Mouse (Mus musculus) megakaryocyte, embryonic 14.5 days (primary cell): ENCODE data around the gene Gtpbp6. TPM values are rescaled to one million over a fixed set of nuclear protein-coding genes. Genes with fewer than 3 reads are reported as not detected.
"Not testable (repeated sequence)": the region's sequence is repeated elsewhere in the genome, so short reads cannot be mapped to it uniquely, and the experiment has no call there.

Experiments
- H3K27me3 ChIP-seq: replicated peaks from 2 replicates; pipeline ENCODE3; 2012; ENCODE audit warnings: inconsistent platforms
- H3K36me3 ChIP-seq: replicated peaks from 2 replicates; pipeline ENCODE3; 2012; ENCODE audit warnings: low read length, inconsistent platforms, mixed read lengths
- H3K4me1 ChIP-seq: 2 replicates; pipeline ENCODE4 v1.6.1; 2012; ENCODE audit warnings: inconsistent platforms
- H3K4me3 ChIP-seq: replicated peaks from 2 replicates; pipeline ENCODE3; 2012; ENCODE audit warnings: moderate library complexity, mild to moderate bottlenecking, inconsistent platforms
- H3K9me3 ChIP-seq: 2 replicates; pipeline ENCODE4 v1.6.1; 2012; ENCODE audit warnings: inconsistent platforms
- FLI1 ChIP-seq: IDR thresholded peaks from 2 replicates; pipeline ENCODE4 v1.6.1; 2012; ENCODE audit warnings: low read length, inconsistent platforms, mixed read lengths
- GATA1 ChIP-seq: IDR thresholded peaks from 3 replicates; pipeline ENCODE4 v1.6.1; 2012; ENCODE audit warnings: mixed read lengths, low read length, inconsistent platforms, borderline replicate concordance
- polyA plus RNA-seq: library from polyadenylated mRNA; stranded (reverse); fragments of >175 nt; gene quantifications from 2 replicates; pipeline ENCODE4 v1.2.3, GENCODE M21; 2012; ENCODE audit warnings: low replicate concordance; ENCODE audit not compliant: insufficient read depth

The Gtpbp6 gene
- 49.5 and 52.6 TPM in 2 replicates for polyA plus RNA-seq

DNA sequence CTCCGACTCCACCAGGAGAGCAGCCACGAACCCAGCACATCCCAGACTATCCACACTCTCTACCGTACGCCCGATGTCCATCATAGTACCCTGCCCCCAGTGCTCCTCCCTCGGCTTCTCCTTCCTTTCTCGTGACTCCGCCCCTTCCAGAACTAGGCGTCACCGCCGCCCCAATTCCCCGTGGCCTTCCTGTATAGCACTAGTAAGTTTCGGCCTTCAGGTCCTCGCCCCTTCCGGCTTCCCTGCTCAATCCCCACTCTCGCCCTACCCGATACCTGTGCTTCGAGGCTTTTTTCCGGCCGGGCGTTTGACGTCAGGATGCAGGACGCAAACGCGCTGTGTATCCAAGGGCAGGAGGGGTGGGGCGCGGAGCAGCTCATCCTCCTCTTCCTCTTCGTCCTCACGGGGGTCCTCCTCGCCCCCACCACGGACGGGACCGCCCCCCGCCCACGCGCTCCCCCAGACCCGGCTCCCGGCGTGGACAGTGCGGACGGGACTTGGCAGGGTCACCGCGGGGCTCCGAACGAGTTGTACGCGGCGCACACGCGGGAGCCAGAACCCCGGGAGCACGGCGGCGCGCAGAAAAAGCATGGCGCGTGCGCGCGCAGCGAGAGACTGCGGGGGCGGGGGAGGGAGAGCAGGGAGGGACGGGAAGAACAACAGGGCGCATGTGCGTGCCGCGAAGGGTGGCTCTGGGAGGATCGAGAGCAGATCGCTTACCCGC, at the start of gene Gtpbp6:
TSS of gene Gtpbp6 (minus strand) at position 617 of the 724 bp plus-strand sequence.
- TF ChIP-seq GATA1 (no peak), FLI1 (no peak)
- Histone ChIP-seq H3K4me1 (peaks cover 45% of the 10 kb centered on the region), H3K9me3 (no peaks in the 10 kb centered on the region), H3K27me3 (no peaks in the 10 kb centered on the region), H3K36me3 (peaks cover 52% of the 10 kb centered on the region), H3K4me3 (peak within 1 kb of the TSS; percentile 100)

DNA sequence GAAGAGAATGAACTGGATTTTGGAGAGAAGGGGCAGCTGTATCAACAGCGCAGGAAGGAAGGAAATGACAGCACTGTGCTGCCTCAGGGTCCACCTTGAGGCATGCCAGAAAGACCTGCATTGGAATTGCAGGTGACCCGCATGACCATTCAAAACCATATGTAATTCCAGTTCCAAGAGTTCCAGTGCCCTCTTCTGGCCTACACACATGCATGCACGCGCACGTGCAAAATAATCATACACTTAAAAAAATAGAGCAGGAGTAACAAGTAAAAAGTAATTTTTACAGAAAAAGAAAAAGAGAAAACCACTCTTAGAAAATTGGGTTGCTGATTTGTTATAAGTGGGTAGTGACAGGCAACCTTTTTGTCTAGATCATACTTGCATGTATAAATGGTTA, 35.0 kb upstream of the Gtpbp6 start:
- Histone ChIP-seq H3K9me3 (no peaks in the 10 kb centered on the region), H3K4me1 (peaks cover 32% of the 10 kb centered on the region), H3K36me3 (peaks cover 93% of the 10 kb centered on the region), H3K4me3 (no peak overlapping the region), H3K27me3 (no peaks in the 10 kb centered on the region)
- TF ChIP-seq GATA1, result no peak
- TF ChIP-seq FLI1, result no peak

GRCm38 (mm10) chr5:110142309-110142708, 34.3 kb upstream of the Gtpbp6 start:
- H3K4me3 ChIP-seq, result no peak overlapping the region
- peaks cover 39% of the 10 kb centered on the region for H3K4me1 ChIP-seq
- H3K36me3 ChIP-seq, result peaks cover 92% of the 10 kb centered on the region
- no peak for TF ChIP-seq FLI1
- TF ChIP-seq GATA1, result no peak
- no peaks in the 10 kb centered on the region for H3K27me3 ChIP-seq
- H3K9me3 ChIP-seq, result no peaks in the 10 kb centered on the region

GRCm38 (mm10) chr5:110140424-110140823, 32.4 kb upstream of the Gtpbp6 start:
- Histone ChIP-seq H3K27me3 (no peaks in the 10 kb centered on the region), H3K9me3 (no peaks in the 10 kb centered on the region), H3K4me1 (peaks cover 44% of the 10 kb centered on the region), H3K36me3 (peaks cover 73% of the 10 kb centered on the region), H3K4me3 (no peak overlapping the region)
- TF ChIP-seq FLI1 (no peak), GATA1 (no peak)

DNA sequence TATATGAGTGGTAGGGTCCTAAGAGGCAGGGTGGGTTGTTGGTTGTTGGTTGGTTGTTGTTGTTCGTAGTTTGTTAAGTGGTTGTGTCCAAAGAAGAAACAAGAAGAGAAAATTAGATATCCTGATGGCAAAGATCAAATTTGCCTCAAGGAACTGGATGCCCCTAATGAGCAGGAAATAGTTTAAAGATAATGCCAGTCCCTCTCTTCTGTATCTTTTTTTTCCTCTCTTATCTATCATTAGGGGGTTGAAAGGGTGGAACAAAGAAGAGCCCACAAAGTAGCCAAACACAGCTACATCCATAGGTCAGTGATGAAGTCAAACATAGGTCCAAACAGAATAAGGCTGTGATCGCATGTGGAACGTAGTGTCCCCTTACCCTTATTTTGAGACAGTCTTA, 31.3 kb upstream of the Gtpbp6 start:
- H3K27me3 ChIP-seq, result no peaks in the 10 kb centered on the region
- TF ChIP-seq GATA1 (no peak), FLI1 (no peak)
- peak overlapping the region; percentile 38 for H3K4me3 ChIP-seq
- peaks cover 64% of the 10 kb centered on the region for H3K36me3 ChIP-seq
- peaks cover 5% of the 10 kb centered on the region; the same call in 1 of the 2 replicates for H3K9me3 ChIP-seq
- H3K4me1 ChIP-seq, result peaks cover 44% of the 10 kb centered on the region

- Histone ChIP-seq H3K27me3 (no peaks in the 10 kb centered on the region), H3K4me1 (peaks cover 37% of the 10 kb centered on the region), H3K4me3 (no peak overlapping the region), H3K36me3 (peaks cover 50% of the 10 kb centered on the region), H3K9me3 (peaks cover 17% of the 10 kb centered on the region)
- TF ChIP-seq GATA1 (no peak), FLI1 (no peak)
These were observed 29.8 kb upstream of the Gtpbp6 start for GRCm38 (mm10) chr5:110137816-110138215.

GRCm38 (mm10) chr5:110136087-110136464, 28.1 kb upstream of the Gtpbp6 start:
- Histone ChIP-seq H3K9me3 (peaks cover 24% of the 10 kb centered on the region), H3K4me1 (peaks cover 29% of the 10 kb centered on the region), H3K27me3 (no peaks in the 10 kb centered on the region), H3K36me3 (peaks cover 36% of the 10 kb centered on the region), H3K4me3 (peak overlapping the region; percentile 95)
- TF ChIP-seq FLI1, result no peak
- TF ChIP-seq GATA1, result no peak

DNA sequence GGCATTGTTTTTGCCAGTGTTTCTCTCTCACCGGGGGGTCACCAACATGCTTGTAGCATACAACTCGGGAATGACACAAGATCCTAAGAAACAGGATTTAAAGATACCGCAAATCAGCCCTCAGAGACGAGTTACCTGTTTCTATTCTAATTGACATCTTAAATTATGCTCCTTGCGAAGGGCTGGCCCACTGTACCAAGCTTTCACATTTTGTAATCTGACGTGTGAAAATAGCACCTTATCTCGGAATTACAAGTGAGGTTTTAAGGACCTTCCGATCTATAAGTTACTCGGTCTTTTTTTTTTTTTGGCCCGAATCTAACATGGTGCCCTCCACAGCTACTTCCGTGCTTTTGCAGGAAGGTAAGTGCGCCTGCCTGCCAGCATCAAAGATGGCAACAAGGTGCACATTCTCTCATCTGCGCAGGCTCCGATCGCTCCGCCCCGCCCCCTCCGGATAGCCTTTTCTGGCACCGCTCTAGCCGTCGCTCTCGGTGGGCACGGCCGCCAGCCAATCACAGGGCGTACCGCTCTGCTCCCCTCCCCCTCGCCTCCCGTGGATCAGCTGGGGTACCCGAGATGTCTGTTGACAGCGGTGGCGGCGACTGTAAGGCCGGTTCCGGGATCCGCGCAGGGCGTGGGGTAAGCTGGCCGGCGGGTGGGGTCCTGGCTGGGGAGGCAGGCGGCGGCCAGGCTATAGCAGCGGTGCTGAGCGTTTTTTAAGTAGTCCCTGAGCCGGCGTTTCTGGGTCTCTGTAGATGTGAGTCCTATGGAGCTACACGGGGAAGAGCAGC, 27.5 kb upstream of the Gtpbp6 start, which contains the start of gene Chfr:
TSS of gene Chfr (plus strand) at position 550 of the 794 bp plus-strand sequence.
- Histone ChIP-seq H3K4me1 (peaks cover 29% of the 10 kb centered on the region), H3K27me3 (no peaks in the 10 kb centered on the region), H3K36me3 (peaks cover 32% of the 10 kb centered on the region), H3K9me3 (peaks cover 29% of the 10 kb centered on the region), H3K4me3 (peak within 1 kb of the TSS; percentile 95)
- TF ChIP-seq GATA1, result no peak
- no peak for TF ChIP-seq FLI1

- not testable (repeated sequence) for H3K4me1 ChIP-seq, H3K4me3 ChIP-seq, H3K27me3 ChIP-seq, H3K9me3 ChIP-seq
- H3K36me3 ChIP-seq, result peaks cover 66% of the 10 kb centered on the region
These were observed 14.4 kb upstream of the Gtpbp6 start for GRCm38 (mm10) chr5:110122380-110122779.

- no peak for TF ChIP-seq GATA1
- TF ChIP-seq FLI1, result no peak
- Histone ChIP-seq H3K9me3 (no peaks in the 10 kb centered on the region), H3K4me1 (peaks cover 36% of the 10 kb centered on the region), H3K4me3 (peak within 1 kb of the TSS; percentile 94), H3K36me3 (peaks cover 49% of the 10 kb centered on the region), H3K27me3 (no peaks in the 10 kb centered on the region)
These were observed 2.0 kb upstream of the Gtpbp6 start, which contains the start of gene Zfp605 for GRCm38 (mm10) chr5:110109991-110110441. Zfp605 (plus strand) TSS chr5:110110092.
